Mouse (Mus musculus) stomach, postnatal 0 days (tissue): ENCODE results near the gene Fsd1. TPM values are rescaled to one million over a fixed set of nuclear protein-coding genes. Genes with fewer than 3 reads are reported as not detected.

Experiments used
- ATAC-seq: fragments of 200-750 bp; cut with Nextera tagmentation; 2 replicates; pipeline ENCODE4 v1.8.0; 2017; ENCODE audit not compliant: low FRiP score, low TSS enrichment
- DNase-seq: peaks from one replicate; pipeline ENCODE4 v3.0.0-alpha.2; 2016; ENCODE audit warnings: low spot score
- H3K27ac ChIP-seq: fragments of 300-500 bp; sonication (generic); replicated peaks from 2 replicates; pipeline ENCODE4 v1.5.1; 2014; ENCODE audit warnings: mild to moderate bottlenecking, control low read depth
- H3K27me3 ChIP-seq: fragments of 300-500 bp; sonication (generic); 2 replicates; pipeline ENCODE4 v1.6.1; 2014; ENCODE audit warnings: low read length; ENCODE audit not compliant: control insufficient read depth, insufficient read depth
- H3K36me3 ChIP-seq: fragments of 300-500 bp; sonication (generic); 2 replicates; pipeline ENCODE4 v1.6.1; 2014; ENCODE audit warnings: low read length, mixed read lengths; ENCODE audit not compliant: control insufficient read depth, insufficient read depth
- H3K4me1 ChIP-seq: fragments of 300-500 bp; sonication (generic); replicated peaks from 2 replicates; pipeline ENCODE4 v1.6.1; 2014; ENCODE audit warnings: antibody characterized with exemption; ENCODE audit not compliant: control insufficient read depth, insufficient read depth
- H3K4me2 ChIP-seq: fragments of 300-500 bp; sonication (generic); replicated peaks from 2 replicates; pipeline ENCODE4 v1.6.1; 2014; ENCODE audit warnings: low read depth, mild to moderate bottlenecking, control low read depth, moderate library complexity
- H3K4me3 ChIP-seq: fragments of 300-500 bp; sonication (generic); 2 replicates; pipeline ENCODE4 v1.5.1; 2014; ENCODE audit warnings: low read depth, low read length, control low read depth
- H3K9ac ChIP-seq: fragments of 300-500 bp; sonication (generic); 2 replicates; pipeline ENCODE4 v1.6.1; 2014; ENCODE audit warnings: mild to moderate bottlenecking, low read length, control low read depth, mixed read lengths
- H3K9me3 ChIP-seq: fragments of 300-500 bp; sonication (generic); 2 replicates; pipeline ENCODE4 v1.6.1; 2016; ENCODE audit warnings: low read length; ENCODE audit not compliant: control insufficient read depth
- CTCF ChIP-seq: IDR thresholded peaks from 2 replicates; pipeline ENCODE4 v1.5.1; 2016; ENCODE audit warnings: antibody characterized with exemption, low read depth, mild to moderate bottlenecking, moderate library complexity
- EP300 ChIP-seq: optimal IDR thresholded peaks from 2 replicates; pipeline ENCODE3; 2016; ENCODE audit warnings: antibody characterized with exemption
- WGBS: fragments of 180-500 bp; shearing (Covaris S2); extraction: QIAGEN DNeasy Blood & Tissue Kit; methylation state at CpG from one replicate; pipeline ENCODE4 v1.1.7; 2014; 5-methylcytosine and 5-hydroxymethylcytosine counted together
- polyA plus RNA-seq: library from polyadenylated mRNA; unstranded; fragments of >200 nt; fragmentation: Nextera tagmentation; extraction: Ambion mirVana; gene quantifications from 2 replicates; pipeline ENCODE4 v1.2.1, GENCODE M21; 2015

Fsd1 gene
- polyA plus RNA-seq, 1 experiment from 2014 or later: 3.5 TPM

GRCm38 (mm10) chr17:56021161-56021910, 35.0 kb downstream of the Fsd1 start:
- no peaks in the 10 kb centered on the region for H3K27me3 ChIP-seq
- WGBS: 73% methylated on average over 3 of the region's 4 CpGs
- H3K4me1 ChIP-seq: no peaks in the 10 kb centered on the region
- TF ChIP-seq EP300 (no peak), CTCF (no peak)
- no peak overlapping the region for H3K9ac ChIP-seq
- peaks cover 22% of the 10 kb centered on the region for H3K36me3 ChIP-seq
- no peak overlapping the region for H3K4me2 ChIP-seq
- no peaks in the 10 kb centered on the region for H3K9me3 ChIP-seq
- no peak for DNase-seq
- no peak overlapping the region for H3K27ac ChIP-seq
- no peak overlapping the region for H3K4me3 ChIP-seq
- no peak for ATAC-seq

GRCm38 (mm10) chr17:56022131-56022988, 36.1 kb downstream of the Fsd1 start:
- WGBS: 80% methylated on average over 2 of the region's 2 CpGs
- H3K36me3 ChIP-seq: peaks cover 15% of the 10 kb centered on the region
- TF ChIP-seq CTCF: no peak
- no peak for TF ChIP-seq EP300
- H3K9me3 ChIP-seq: no peaks in the 10 kb centered on the region
- no peak overlapping the region for H3K9ac ChIP-seq
- no peak overlapping the region for H3K4me2 ChIP-seq
- no peak for ATAC-seq
- H3K4me3 ChIP-seq: no peak overlapping the region
- no peak for DNase-seq
- no peaks in the 10 kb centered on the region for H3K4me1 ChIP-seq
- peak overlapping the region; percentile 76; the same call in 1 of the 2 replicates for H3K27ac ChIP-seq
- H3K27me3 ChIP-seq: no peaks in the 10 kb centered on the region

- DNase-seq: no peak
- Histone ChIP-seq H3K36me3 (peaks cover 10% of the 10 kb centered on the region), H3K27ac (peak overlapping the region; percentile 76; the same call in 1 of the 2 replicates), H3K4me1 (no peaks in the 10 kb centered on the region), H3K4me2 (no peak overlapping the region), H3K9ac (no peak overlapping the region), H3K27me3 (no peaks in the 10 kb centered on the region), H3K4me3 (no peak overlapping the region), H3K9me3 (no peaks in the 10 kb centered on the region)
- WGBS: 88% methylated on average over 4 of the region's 4 CpGs
- TF ChIP-seq EP300: no peak
- TF ChIP-seq CTCF: no peak
- ATAC-seq: no peak
Measured at GRCm38 (mm10) chr17:56022989-56023290, 36.6 kb downstream of the Fsd1 start.

- H3K27ac ChIP-seq: peak overlapping the region; percentile 76; the same call in 1 of the 2 replicates
- WGBS: 64% methylated on average over 5 of the region's 5 CpGs
- no peak for TF ChIP-seq CTCF
- no peak for TF ChIP-seq EP300
- no peaks in the 10 kb centered on the region for H3K9me3 ChIP-seq
- no peaks in the 10 kb centered on the region for H3K4me1 ChIP-seq
- DNase-seq (no peak), ATAC-seq (no peak)
- peaks cover 9% of the 10 kb centered on the region for H3K36me3 ChIP-seq
- H3K4me2 ChIP-seq: no peak overlapping the region
- H3K27me3 ChIP-seq: no peaks in the 10 kb centered on the region
- no peak overlapping the region for H3K9ac ChIP-seq
- no peak overlapping the region for H3K4me3 ChIP-seq
Measured at GRCm38 (mm10) chr17:56023386-56023785, 37.1 kb downstream of the Fsd1 start.

GRCm38 (mm10) chr17:56024476-56024875, 38.2 kb downstream of the Fsd1 start:
- Histone ChIP-seq H3K4me3 (no peak overlapping the region), H3K4me2 (no peak overlapping the region), H3K9ac (no peak overlapping the region), H3K4me1 (no peaks in the 10 kb centered on the region), H3K36me3 (peaks cover 2% of the 10 kb centered on the region; the same call in 1 of the 2 replicates), H3K9me3 (no peaks in the 10 kb centered on the region), H3K27me3 (no peaks in the 10 kb centered on the region), H3K27ac (peak overlapping the region; percentile 76; the same call in 1 of the 2 replicates)
- WGBS: 52% methylated on average over 2 of the region's 2 CpGs
- no peak for TF ChIP-seq EP300
- no peak for TF ChIP-seq CTCF
- DNase-seq: no peak
- no peak for ATAC-seq
